Mouse (Mus musculus) right cerebral cortex, adult 18-20 months (tissue): ENCODE measurements at regions not wholly inside any gene's neighbourhood (a gene's known extent, or its start where the extent isn't known, plus 50 kb on each side); places are given as distances from the start of the nearest gene placed in this dataset.
"Not testable (repeated sequence)": the region's sequence is repeated elsewhere in the genome, so short reads cannot be mapped to it uniquely, and the experiment has no call there.

Source experiments
- DNase-seq: peaks from one replicate; pipeline ENCODE4 v3.0.0; 2022; ENCODE audit warnings: mixed read lengths

GRCm38 (mm10) chr10:6182400-6182799 is 260.2 kb upstream of the Rgs17 start:
- DNase-seq: no peak

GRCm38 (mm10) chr10:6164311-6164710 is 242.1 kb upstream of the Rgs17 start:
- not testable (repeated sequence) for DNase-seq

- DNase-seq: no peak
These were observed 234.7 kb upstream of the Rgs17 start for GRCm38 (mm10) chr10:6156941-6157340.

GRCm38 (mm10) chr10:6134091-6134490 is 211.9 kb upstream of the Rgs17 start:
- DNase-seq: no peak

DNA sequence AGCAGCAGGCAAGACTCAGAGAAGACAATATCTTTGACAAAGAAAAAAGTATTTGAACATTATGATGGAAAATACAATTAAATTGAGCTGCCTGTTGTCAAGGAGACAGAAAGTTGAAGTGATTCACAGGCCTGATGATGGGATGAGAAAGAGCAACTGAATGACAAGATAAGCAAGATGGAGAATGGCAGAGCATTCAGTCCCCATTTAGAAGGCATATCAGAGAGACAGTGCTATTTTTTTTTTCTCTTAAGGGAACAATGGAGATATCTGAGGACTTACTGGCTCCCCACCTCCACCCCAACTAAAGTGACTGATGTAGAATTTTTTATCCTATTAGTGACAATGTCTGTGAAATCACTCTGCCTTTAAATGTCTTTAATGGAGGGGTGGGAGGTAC is 202.2 kb upstream of the Rgs17 start:
- not testable (repeated sequence) for DNase-seq

GRCm38 (mm10) chr10:6114883-6115622 is 192.9 kb upstream of the Rgs17 start:
- DNase-seq: peak; percentile 18
